Mouse (Mus musculus) brain, embryonic 14.5 days (tissue): Measurements from ENCODE around the gene Catsperg2.

Source experiments
- CTCF ChIP-seq: fragments of 200-500 bp; IDR thresholded peaks from 2 replicates; pipeline ENCODE4 v1.5.1; 2012; ENCODE audit warnings: inconsistent platforms, mild to moderate bottlenecking, moderate library complexity, borderline replicate concordance; ENCODE audit not compliant: insufficient read depth, insufficient read length; ENCODE audit errors: extremely low read depth
- POLR2A ChIP-seq: fragments of 200-500 bp; IDR thresholded peaks from 2 replicates; pipeline ENCODE4 v1.6.1; 2012; ENCODE audit warnings: mild to moderate bottlenecking, inconsistent platforms, borderline replicate concordance; ENCODE audit not compliant: poor library complexity, insufficient read depth, insufficient read length, severe bottlenecking; ENCODE audit errors: extremely low read depth

- no peak for TF ChIP-seq CTCF
- TF ChIP-seq POLR2A: no peak
Measured at GRCm38 (mm10) chr7:29728055-29728454, 1.2 kb upstream of the Catsperg2 start.
